Mouse (Mus musculus) heart, embryonic 10.5 days (tissue): ENCODE measurements around the gene Snd1. TPM values are rescaled to one million over a fixed set of nuclear protein-coding genes. Genes with fewer than 3 reads are reported as not detected.

Experiments used
- DNase-seq: peaks from one replicate; pipeline ENCODE4 v3.0.0-alpha.2; 2017; ENCODE audit warnings: low spot score
- H3K27ac ChIP-seq: fragments of 300-500 bp; sonication (generic); 2 replicates; pipeline ENCODE4 v1.5.1; 2016; ENCODE audit warnings: mild to moderate bottlenecking
- H3K27me3 ChIP-seq: fragments of 300-500 bp; sonication (generic); 2 replicates; pipeline ENCODE4 v1.6.1; 2016; ENCODE audit warnings: mild to moderate bottlenecking; ENCODE audit not compliant: poor library complexity, insufficient read depth, severe bottlenecking
- H3K36me3 ChIP-seq: fragments of 300-500 bp; sonication (generic); 2 replicates; pipeline ENCODE4 v1.6.1; 2016; ENCODE audit warnings: mild to moderate bottlenecking, moderate library complexity
- H3K4me1 ChIP-seq: fragments of 300-500 bp; sonication (generic); 2 replicates; pipeline ENCODE4 v1.6.1; 2016; ENCODE audit warnings: mild to moderate bottlenecking
- H3K4me3 ChIP-seq: fragments of 300-500 bp; sonication (generic); 2 replicates; pipeline ENCODE4 v1.5.1; 2016; ENCODE audit warnings: mild to moderate bottlenecking, moderate library complexity
- H3K9me3 ChIP-seq: fragments of 300-500 bp; sonication (generic); 2 replicates; pipeline ENCODE4 v1.6.1; 2016; ENCODE audit warnings: mild to moderate bottlenecking, moderate library complexity
- WGBS: fragments of 180-500 bp; shearing (Covaris S2); methylation state at CpG from one replicate; pipeline ENCODE4 v1.1.7; 2016; 5-methylcytosine and 5-hydroxymethylcytosine counted together
- polyA plus RNA-seq: library from polyadenylated mRNA; unstranded; fragments of >200 nt; fragmentation: Nextera tagmentation; extraction: Ambion mirVana; gene quantifications from 2 replicates; pipeline ENCODE4 v1.2.1, GENCODE M21; 2016

Snd1 gene
- polyA plus RNA-seq, 1 experiment from 2014 or later: 120 TPM

GRCm38 (mm10) chr6:28828593-28828992, 353.7 kb downstream of the Snd1 start:
- WGBS: 47% methylated on average over 6 of the region's 6 CpGs
- DNase-seq: no peak
- H3K36me3 ChIP-seq: peaks cover 6% of the 10 kb centered on the region; the same call in 1 of the 2 replicates

GRCm38 (mm10) chr6:28830306-28830705, 355.4 kb downstream of the Snd1 start:
- peaks cover 30% of the 10 kb centered on the region for H3K27me3 ChIP-seq
- no peak for DNase-seq
- H3K9me3 ChIP-seq: no peaks in the 10 kb centered on the region
- no peak overlapping the region for H3K4me3 ChIP-seq
- no peak overlapping the region for H3K27ac ChIP-seq
- H3K36me3 ChIP-seq: peaks cover 6% of the 10 kb centered on the region; the same call in 1 of the 2 replicates
- WGBS: 92% methylated on average over 12 of the region's 12 CpGs
- peaks cover 30% of the 10 kb centered on the region for H3K4me1 ChIP-seq

More at GRCm38 (mm10) chr6:28828593-28828992, 353.7 kb downstream of the Snd1 start:
- no peak overlapping the region for H3K27ac ChIP-seq
- H3K4me3 ChIP-seq: no peak overlapping the region
- H3K27me3 ChIP-seq: peaks cover 22% of the 10 kb centered on the region
- no peaks in the 10 kb centered on the region for H3K9me3 ChIP-seq
- peaks cover 25% of the 10 kb centered on the region for H3K4me1 ChIP-seq

GRCm38 (mm10) chr6:28831011-28831853, 356.3 kb downstream of the Snd1 start, which contains the start of gene Lrrc4:
Gene Lrrc4, minus strand, starts transcription at chr6:28831747.
- no peaks in the 10 kb centered on the region for H3K9me3 ChIP-seq
- no peak for DNase-seq
- H3K27me3 ChIP-seq: peaks cover 30% of the 10 kb centered on the region
- H3K4me3 ChIP-seq: peak within 1 kb of the TSS; percentile 77
- H3K36me3 ChIP-seq: peaks cover 6% of the 10 kb centered on the region; the same call in 1 of the 2 replicates
- peak within 1 kb of the TSS; percentile 82 for H3K27ac ChIP-seq
- 26% methylated on average over 27 of the region's 27 CpGs for WGBS
- peaks cover 30% of the 10 kb centered on the region for H3K4me1 ChIP-seq

- peaks cover 6% of the 10 kb centered on the region; the same call in 1 of the 2 replicates for H3K36me3 ChIP-seq
- H3K9me3 ChIP-seq: no peaks in the 10 kb centered on the region
- WGBS: under 1% methylated on average over 82 of the region's 82 CpGs
- H3K4me3 ChIP-seq: peak overlapping the region; percentile 77
- peak overlapping the region; percentile 82 for H3K27ac ChIP-seq
- no peak for DNase-seq
- peaks cover 30% of the 10 kb centered on the region for H3K4me1 ChIP-seq
- H3K27me3 ChIP-seq: peaks cover 30% of the 10 kb centered on the region
These were observed 357.2 kb downstream of the Snd1 start for GRCm38 (mm10) chr6:28831854-28832750.

DNA sequence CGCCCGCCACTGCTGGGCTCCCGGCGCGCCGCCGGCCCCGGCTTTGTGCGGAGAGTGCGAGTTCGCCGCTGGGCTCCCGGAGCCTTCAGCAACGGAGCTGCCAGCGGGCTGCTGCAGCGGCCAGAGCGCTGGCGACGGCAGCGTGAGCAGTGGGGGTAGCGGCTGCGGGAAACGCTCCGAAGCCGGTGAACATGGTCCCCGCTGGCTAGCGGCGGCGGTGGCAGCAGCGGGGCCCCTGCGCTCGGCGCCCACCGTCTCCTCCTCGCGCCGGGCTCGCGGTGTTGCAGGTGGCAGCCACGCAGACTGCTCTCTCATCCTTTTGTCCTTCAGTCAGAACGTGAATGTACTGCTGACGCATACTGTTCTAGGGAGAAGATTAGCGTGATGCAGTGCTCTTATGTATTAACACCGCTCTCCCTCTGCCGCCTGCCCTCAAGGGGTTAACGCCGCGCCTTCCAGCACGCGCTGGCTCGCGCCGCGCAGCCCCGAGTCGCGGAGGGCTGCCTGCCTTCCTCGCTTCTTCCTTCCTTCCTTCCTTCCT, 357.9 kb downstream of the Snd1 start:
- peak; percentile 75 for DNase-seq
- peak overlapping the region; percentile 82 for H3K27ac ChIP-seq
- no peaks in the 10 kb centered on the region for H3K9me3 ChIP-seq
- under 1% methylated on average over 58 of the region's 58 CpGs for WGBS
- peak overlapping the region; percentile 77 for H3K4me3 ChIP-seq
- H3K36me3 ChIP-seq: peaks cover 6% of the 10 kb centered on the region; the same call in 1 of the 2 replicates
- H3K4me1 ChIP-seq: peaks cover 30% of the 10 kb centered on the region
- H3K27me3 ChIP-seq: peaks cover 30% of the 10 kb centered on the region

DNA sequence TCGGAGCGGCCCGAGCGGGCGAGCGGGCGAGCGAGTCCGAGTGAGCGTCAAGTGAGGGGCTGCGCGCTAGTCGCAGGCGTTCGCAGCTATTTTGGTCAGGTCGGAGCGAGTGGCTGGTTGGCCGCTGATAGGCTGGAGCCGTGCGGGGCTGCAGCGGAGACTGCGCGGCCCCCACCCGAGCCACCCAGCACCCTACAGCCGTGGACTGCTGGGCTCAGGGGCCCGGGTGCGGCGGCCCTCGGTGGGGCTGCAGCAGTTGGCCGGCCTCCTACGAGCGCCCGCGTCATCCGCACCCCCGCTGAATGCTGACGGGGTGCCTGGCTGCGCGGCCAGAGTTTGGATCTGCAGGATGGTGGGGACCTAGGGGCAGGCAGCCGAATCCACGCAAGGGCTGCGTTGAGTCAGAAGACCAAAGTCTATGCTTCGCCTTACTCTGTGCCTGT, 358.5 kb downstream of the Snd1 start:
- H3K27ac ChIP-seq: peak overlapping the region; percentile 82
- peak; percentile 75 for DNase-seq
- H3K4me3 ChIP-seq: peak overlapping the region; percentile 77
- H3K4me1 ChIP-seq: peaks cover 30% of the 10 kb centered on the region
- peaks cover 6% of the 10 kb centered on the region; the same call in 1 of the 2 replicates for H3K36me3 ChIP-seq
- whole genome bisulfite sequencing: under 1% methylated on average over 40 of the region's 43 CpGs
- no peaks in the 10 kb centered on the region for H3K9me3 ChIP-seq
- peaks cover 30% of the 10 kb centered on the region for H3K27me3 ChIP-seq

DNA sequence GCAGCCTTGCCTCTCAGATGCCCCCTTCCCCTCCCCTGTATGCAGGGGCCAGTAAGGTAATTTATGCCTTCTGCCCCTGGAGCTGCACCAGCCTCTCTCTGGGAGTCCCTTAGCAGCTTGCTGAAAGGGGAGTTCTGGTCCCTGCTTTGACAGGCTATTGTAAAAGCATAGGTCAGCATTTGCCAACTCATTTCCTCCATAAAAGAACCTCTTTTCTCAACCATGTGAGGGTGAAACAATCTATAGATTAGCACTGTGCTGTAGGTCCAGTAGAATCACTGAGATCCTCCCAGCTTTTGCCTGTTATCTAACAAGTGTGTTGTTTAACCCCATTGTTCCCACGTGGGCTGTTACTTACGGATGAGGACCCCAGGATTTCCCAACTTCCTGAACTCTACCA, 359.1 kb downstream of the Snd1 start:
- Histone ChIP-seq H3K4me3 (peak overlapping the region; percentile 77; the same call in 1 of the 2 replicates), H3K9me3 (no peaks in the 10 kb centered on the region), H3K27me3 (peaks cover 30% of the 10 kb centered on the region), H3K27ac (no peak overlapping the region), H3K4me1 (peaks cover 25% of the 10 kb centered on the region), H3K36me3 (peaks cover 6% of the 10 kb centered on the region; the same call in 1 of the 2 replicates)
- WGBS: 43% methylated on average over 2 of the region's 2 CpGs
- no peak for DNase-seq

- H3K9me3 ChIP-seq: no peaks in the 10 kb centered on the region
- H3K4me3 ChIP-seq: no peak overlapping the region
- H3K27ac ChIP-seq: no peak overlapping the region
- H3K36me3 ChIP-seq: no peaks in the 10 kb centered on the region
- DNase-seq: no peak
- peaks cover 9% of the 10 kb centered on the region for H3K27me3 ChIP-seq
- H3K4me1 ChIP-seq: peaks cover 19% of the 10 kb centered on the region
These were observed 361.7 kb downstream of the Snd1 start for GRCm38 (mm10) chr6:28836600-28836999.

GRCm38 (mm10) chr6:28841569-28841968, 366.6 kb downstream of the Snd1 start:
- H3K9me3 ChIP-seq: no peaks in the 10 kb centered on the region
- 86% methylated on average over 3 of the region's 3 CpGs for WGBS
- no peaks in the 10 kb centered on the region for H3K36me3 ChIP-seq
- H3K27ac ChIP-seq: no peak overlapping the region
- no peak overlapping the region for H3K4me3 ChIP-seq
- H3K27me3 ChIP-seq: no peaks in the 10 kb centered on the region
- H3K4me1 ChIP-seq: peaks cover 28% of the 10 kb centered on the region
- DNase-seq: no peak

DNA sequence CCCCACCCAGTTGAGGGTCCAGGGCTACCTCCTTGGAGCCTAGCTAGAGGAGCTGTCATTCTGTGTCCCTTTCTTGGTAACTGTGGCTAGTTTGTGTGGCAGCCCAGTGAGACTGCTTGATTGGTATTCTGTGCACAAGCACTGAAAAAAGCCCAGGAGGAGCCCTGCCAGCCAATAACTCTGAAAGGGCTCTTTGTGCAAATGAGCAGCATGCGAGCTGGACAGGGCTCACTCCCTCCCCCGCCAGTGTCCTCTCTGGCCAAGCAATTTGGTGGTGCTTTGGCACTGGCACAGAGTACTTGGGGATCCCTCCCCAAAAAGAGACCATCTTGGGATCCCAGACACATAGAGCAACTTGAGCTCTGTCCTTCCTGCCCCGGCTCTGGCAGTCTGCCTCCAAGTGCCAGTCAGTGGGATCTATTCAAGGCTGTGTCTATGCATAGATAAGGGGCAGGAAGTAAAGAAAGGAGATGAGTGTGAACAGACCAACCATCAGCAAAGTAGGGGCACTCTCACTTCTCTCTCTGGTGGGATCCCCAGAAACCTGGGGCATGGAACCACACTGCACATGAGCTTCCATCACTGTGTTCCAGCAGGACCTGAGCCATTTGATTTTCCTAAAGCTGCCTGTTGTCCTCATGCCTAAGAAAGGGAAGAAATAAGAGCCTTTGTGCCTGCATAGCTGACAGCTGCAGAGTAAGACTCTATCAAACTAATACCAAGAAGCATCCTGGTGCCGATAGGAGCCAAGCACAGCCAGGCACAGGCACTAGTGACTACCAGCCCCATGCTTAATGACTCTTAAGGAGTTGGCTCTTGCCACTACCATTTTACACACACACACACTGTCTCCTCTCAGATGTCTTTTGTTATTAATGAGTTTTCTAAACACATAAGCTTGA, 367.7 kb downstream of the Snd1 start:
- H3K27ac ChIP-seq: no peak overlapping the region
- no peak overlapping the region for H3K4me3 ChIP-seq
- H3K36me3 ChIP-seq: no peaks in the 10 kb centered on the region
- no peaks in the 10 kb centered on the region for H3K9me3 ChIP-seq
- peaks cover 32% of the 10 kb centered on the region for H3K4me1 ChIP-seq
- no peaks in the 10 kb centered on the region for H3K27me3 ChIP-seq
- DNase-seq: no peak
- 54% methylated on average over 4 of the region's 4 CpGs for WGBS

- H3K27me3 ChIP-seq: no peaks in the 10 kb centered on the region
- H3K4me1 ChIP-seq: peaks cover 48% of the 10 kb centered on the region
These were observed 370.7 kb downstream of the Snd1 start for GRCm38 (mm10) chr6:28845610-28846009.

DNA sequence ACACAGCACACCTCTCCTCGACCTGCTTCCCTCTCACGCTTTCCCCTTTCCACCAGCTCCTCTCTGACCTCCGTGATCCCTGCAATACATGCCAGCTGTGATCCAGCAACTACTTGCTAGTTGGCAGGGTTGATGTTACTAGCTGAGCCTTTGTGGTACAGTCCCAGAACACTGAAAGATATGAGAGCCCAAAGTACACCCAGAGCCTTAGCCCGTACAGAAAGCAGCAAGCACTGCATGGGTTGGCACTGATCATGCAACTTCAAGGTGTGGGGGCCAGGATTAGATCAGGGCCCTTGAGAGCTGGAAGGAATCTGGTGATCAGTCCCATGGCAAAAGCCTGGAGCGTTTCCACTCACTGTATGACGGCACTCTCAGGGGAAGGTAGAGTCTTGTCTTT, 372.7 kb downstream of the Snd1 start:
- no peaks in the 10 kb centered on the region for H3K9me3 ChIP-seq
- H3K27ac ChIP-seq: no peak overlapping the region
- no peaks in the 10 kb centered on the region for H3K27me3 ChIP-seq
- H3K4me1 ChIP-seq: peaks cover 47% of the 10 kb centered on the region
- DNase-seq: no peak
- WGBS: 67% methylated on average over 6 of the region's 6 CpGs
- H3K36me3 ChIP-seq: no peaks in the 10 kb centered on the region
- H3K4me3 ChIP-seq: no peak overlapping the region

More at GRCm38 (mm10) chr6:28845610-28846009, 370.7 kb downstream of the Snd1 start:
- H3K36me3 ChIP-seq: no peaks in the 10 kb centered on the region
- no peaks in the 10 kb centered on the region for H3K9me3 ChIP-seq
- no peak overlapping the region for H3K4me3 ChIP-seq
- no peak overlapping the region for H3K27ac ChIP-seq
- 42% methylated on average over 4 of the region's 4 CpGs for WGBS
- no peak for DNase-seq
